8 mouse cellular contexts compared by ENCODE assay signal in the genomic region with DNA sequence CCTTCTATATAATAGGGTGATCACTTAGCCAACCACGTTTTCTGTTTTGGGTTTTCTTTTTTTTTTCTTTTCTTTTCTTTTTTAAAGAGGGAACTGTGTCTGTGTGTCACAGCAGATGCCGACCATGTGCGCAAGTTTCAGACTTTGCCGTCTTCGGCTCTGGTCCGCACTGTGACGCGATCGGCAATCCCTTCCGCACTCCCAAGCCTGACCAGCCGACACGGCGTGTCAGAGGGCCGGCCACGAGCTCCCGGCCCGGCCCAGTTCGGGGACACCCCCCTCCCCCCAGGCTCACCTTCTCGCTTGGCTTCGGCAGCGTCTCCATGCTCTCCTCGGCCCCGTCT. TPM values are rescaled to one million over a fixed set of nuclear protein-coding genes. Genes with fewer than 3 reads are reported as not detected.
DNase-seq lines count a peak whose midpoint lies in the region; ATAC-seq and TF ChIP-seq lines count a peak whose summit lies in the region.

No protein-coding gene starts in this region.

- TF ChIP-seq CTCF in liver, adult 2 months (IDR thresholded peaks at IDR 0.05; ENCODE audit: low read depth, low read length), result no peak

- under 1% methylated on average over 23 of the region's 23 CpGs for whole genome bisulfite sequencing in liver, adult 2 months
- WGBS in embryonic facial prominence, embryonic 15.5 days, result under 1% methylated on average over 23 of the region's 23 CpGs
- 1% methylated on average over 23 of the region's 23 CpGs for WGBS in limb, embryonic 10.5 days
- WGBS in neural tube, embryonic 14.5 days, result under 1% methylated on average over 23 of the region's 23 CpGs

- H3K9me3 ChIP-seq in embryonic facial prominence, embryonic 15.5 days (replicated peaks), result no peaks in the 10 kb centered on the region
- no peaks in the 10 kb centered on the region for H3K9me3 ChIP-seq in limb, embryonic 10.5 days (replicated peaks)
- H3K9me3 ChIP-seq in neural tube, embryonic 14.5 days (ENCODE audit: control insufficient read depth, low read length), result no peaks in the 10 kb centered on the region

- DNase-seq in liver, adult 2 months (ENCODE audit: extremely low read depth, low read depth, low spot score), result no peak
- DNase-seq in liver, result no peak
- no peak for DNase-seq in limb, embryonic 10.5 days (ENCODE audit: low spot score)
- DNase-seq in left cerebral cortex, adult 8-10 months (ENCODE audit: low spot score in 2 of 2), result no peak
- no peak for DNase-seq in kidney, adult 11 months
- no peak for DNase-seq in cerebellum, adult 8-10 months

- H3K79me2 ChIP-seq in liver, adult 2 months (ENCODE audit: control insufficient read depth, insufficient read depth, low read length), result peaks cover 11% of the 10 kb centered on the region

- ATAC-seq in embryonic facial prominence, embryonic 15.5 days (ENCODE audit: insufficient number of reproducible peaks, low FRiP score, low TSS enrichment, low read depth), result peak; percentile 73
- ATAC-seq in neural tube, embryonic 14.5 days (ENCODE audit: low read depth), result peak; percentile 79

- no peak for TF ChIP-seq POLR2A in liver, adult 2 months (IDR thresholded peaks at IDR 0.05; ENCODE audit: extremely low read depth, insufficient read depth, low read length)

- H3K4me2 ChIP-seq in embryonic facial prominence, embryonic 15.5 days (replicated peaks), result peak overlapping the region; percentile 82
- H3K4me2 ChIP-seq in neural tube, embryonic 14.5 days (ENCODE audit: low read depth, low read length), result peak overlapping the region; percentile 95

- peaks cover 8% of the 10 kb centered on the region for H3K4me1 ChIP-seq in liver, adult 2 months (ENCODE audit: control insufficient read depth, insufficient read depth, low read length)
- peaks cover 14% of the 10 kb centered on the region for H3K4me1 ChIP-seq in embryonic facial prominence, embryonic 15.5 days
- H3K4me1 ChIP-seq in limb, embryonic 10.5 days, result peaks cover 15% of the 10 kb centered on the region
- peaks cover 18% of the 10 kb centered on the region for H3K4me1 ChIP-seq in neural tube, embryonic 14.5 days (ENCODE audit: control insufficient read depth, insufficient read depth, low read length)

- peak overlapping the region; percentile 63 for H3K27ac ChIP-seq in liver, adult 2 months (replicated peaks; ENCODE audit: insufficient read depth, low read depth, low read length)
- H3K27ac ChIP-seq in embryonic facial prominence, embryonic 15.5 days (replicated peaks), result peak overlapping the region; percentile 83
- peak overlapping the region; percentile 89 for H3K27ac ChIP-seq in limb, embryonic 10.5 days
- H3K27ac ChIP-seq in neural tube, embryonic 14.5 days (ENCODE audit: low read depth, low read length), result peak overlapping the region; percentile 75

- no peaks in the 10 kb centered on the region for H3K27me3 ChIP-seq in liver, adult 2 months (ENCODE audit: control insufficient read depth, insufficient read depth, low read length)
- no peaks in the 10 kb centered on the region for H3K27me3 ChIP-seq in embryonic facial prominence, embryonic 15.5 days
- no peaks in the 10 kb centered on the region for H3K27me3 ChIP-seq in limb, embryonic 10.5 days (ENCODE audit: low read depth, poor library complexity, severe bottlenecking)
- no peaks in the 10 kb centered on the region for H3K27me3 ChIP-seq in neural tube, embryonic 14.5 days (ENCODE audit: control insufficient read depth, insufficient read depth, low read length)

- peak overlapping the region; percentile 78 for H3K4me3 ChIP-seq in liver, adult 2 months (ENCODE audit: insufficient read depth, low read depth, low read length)
- peak overlapping the region; percentile 100 for H3K4me3 ChIP-seq in embryonic facial prominence, embryonic 15.5 days (replicated peaks)
- peak overlapping the region; percentile 94 for H3K4me3 ChIP-seq in limb, embryonic 10.5 days
- peak overlapping the region; percentile 94 for H3K4me3 ChIP-seq in neural tube, embryonic 14.5 days (ENCODE audit: low read depth, low read length)

- peaks cover 16% of the 10 kb centered on the region for H3K36me3 ChIP-seq in liver, adult 2 months (ENCODE audit: control insufficient read depth, insufficient read depth, low read length)
- peaks cover 17% of the 10 kb centered on the region for H3K36me3 ChIP-seq in embryonic facial prominence, embryonic 15.5 days
- H3K36me3 ChIP-seq in limb, embryonic 10.5 days, result peaks cover 31% of the 10 kb centered on the region
- peaks cover 15% of the 10 kb centered on the region; the same call in 1 of the 2 replicates for H3K36me3 ChIP-seq in neural tube, embryonic 14.5 days (ENCODE audit: control insufficient read depth, insufficient read depth, low read length)

- H3K9ac ChIP-seq in liver, adult 2 months (ENCODE audit: low read depth, low read length), result peak overlapping the region; percentile 73
- H3K9ac ChIP-seq in embryonic facial prominence, embryonic 15.5 days, result peak overlapping the region; percentile 74
- peak overlapping the region; percentile 69 for H3K9ac ChIP-seq in neural tube, embryonic 14.5 days (replicated peaks; ENCODE audit: low read depth, low read length)

RNA-seq across cellular contexts. Expression of a gene that starts 0.3 kb away (rescaled TPM):
- 10.9 and 11.8 TPM in 2 replicates for total RNA-seq in liver, adult 2 months (2014; rRNA removed)
- 5.8 and 7.2 TPM in 2 replicates for polyA plus RNA-seq in liver, adult 2 months (2012; rRNA removed)
- polyA plus RNA-seq in embryonic facial prominence, embryonic 15.5 days (2015; fragmentation: Nextera tagmentation; extraction: Ambion mirVana), result 18.2 TPM in 2 replicates
- 33.3 and 42.1 TPM in 2 replicates for polyA plus RNA-seq in limb, embryonic 10.5 days (2016; fragmentation: Nextera tagmentation; extraction: Ambion mirVana)
- 17.9 and 20.9 TPM in 2 replicates for polyA plus RNA-seq in neural tube, embryonic 14.5 days (2014; fragmentation: Nextera tagmentation; extraction: Ambion mirVana)
- 10 to 100 TPM; 18.6 to 21.8 (median 19.5) TPM for total RNA-seq in left cerebral cortex, adult 8-10 months (2022)

RNA-seq across cellular contexts. Expression of a gene that starts 23.5 kb away (rescaled TPM):
- total RNA-seq in liver, adult 2 months (2014; rRNA removed), result 8.3 and 8.6 TPM in 2 replicates
- polyA plus RNA-seq in liver, adult 2 months (2012; rRNA removed), result 8.2 and 9.8 TPM in 2 replicates
- polyA plus RNA-seq in embryonic facial prominence, embryonic 15.5 days (2015; fragmentation: Nextera tagmentation; extraction: Ambion mirVana), result 41.7 and 43.0 TPM in 2 replicates
- polyA plus RNA-seq in limb, embryonic 10.5 days (2016; fragmentation: Nextera tagmentation; extraction: Ambion mirVana), result 31.3 and 40.2 TPM in 2 replicates
- 95.7 and 99.8 TPM in 2 replicates for polyA plus RNA-seq in neural tube, embryonic 14.5 days (2014; fragmentation: Nextera tagmentation; extraction: Ambion mirVana)
- total RNA-seq in left cerebral cortex, adult 8-10 months (2022), result 100 to 1,000 TPM; 161 to 183 (median 170) TPM

RNA-seq across cellular contexts. Expression of a gene that starts 49.2 kb away (rescaled TPM):
- total RNA-seq in liver, adult 2 months (2014; rRNA removed), result 41.6 and 53.6 TPM in 2 replicates
- polyA plus RNA-seq in liver, adult 2 months (2012; rRNA removed), result 8.1 and 10.3 TPM in 2 replicates
- polyA plus RNA-seq in embryonic facial prominence, embryonic 15.5 days (2015; fragmentation: Nextera tagmentation; extraction: Ambion mirVana), result 135 and 138 TPM in 2 replicates
- 113 and 130 TPM in 2 replicates for polyA plus RNA-seq in limb, embryonic 10.5 days (2016; fragmentation: Nextera tagmentation; extraction: Ambion mirVana)
- polyA plus RNA-seq in neural tube, embryonic 14.5 days (2014; fragmentation: Nextera tagmentation; extraction: Ambion mirVana), result 85.7 and 98.4 TPM in 2 replicates
- total RNA-seq in left cerebral cortex, adult 8-10 months (2022), result 10 to 100 TPM; 80.2 to 87.7 (median 86.1) TPM
